Mouse (Mus musculus) right cerebral cortex, postnatal 14 days (tissue): ENCODE data around the gene Ralgapa1.
"Not testable (repeated sequence)": the region's sequence is repeated elsewhere in the genome, so short reads cannot be mapped to it uniquely, and the experiment has no call there.

Experiments
- DNase-seq: peaks from one replicate; pipeline ENCODE4 v3.0.0; 2022

Ralgapa1 gene

DNA sequence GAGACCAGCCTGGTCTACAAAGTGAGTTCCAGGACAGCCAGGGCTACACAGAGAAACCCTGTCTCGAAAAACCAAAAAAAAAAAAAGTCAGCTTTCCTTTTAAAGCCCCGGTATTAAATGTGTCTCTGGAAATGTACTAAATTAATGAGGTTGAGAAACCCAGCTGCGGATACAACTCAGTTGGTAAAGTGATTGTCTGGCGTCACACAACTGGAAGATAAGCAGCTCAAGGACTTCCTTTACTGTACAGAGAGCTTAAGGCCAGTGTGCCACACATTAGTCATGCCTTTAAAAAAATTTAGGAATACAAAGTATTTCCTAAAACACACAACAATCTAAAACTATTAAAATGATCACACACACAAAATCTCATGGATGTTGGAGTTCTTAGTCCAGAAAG, 22.2 kb downstream of the Ralgapa1 start:
- DNase-seq: no peak

DNA sequence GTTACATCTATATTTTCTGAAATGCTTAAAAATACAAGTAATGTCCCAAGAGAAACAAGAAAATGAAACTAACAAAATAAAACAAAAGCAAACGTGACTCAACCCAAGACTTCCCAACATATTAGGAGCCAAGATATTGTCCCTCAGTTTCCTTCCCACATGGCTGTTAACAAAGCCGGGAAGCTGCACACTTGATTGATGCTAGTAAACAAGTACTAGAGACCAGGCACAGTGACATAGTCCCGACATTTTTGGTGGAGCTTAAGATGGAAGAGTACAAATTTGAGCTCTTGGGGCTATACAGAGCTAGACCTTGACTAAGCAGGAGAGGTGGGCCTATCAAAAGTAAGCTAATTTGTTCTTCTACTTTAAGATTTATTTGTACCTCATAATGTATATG, 23.9 kb downstream of the Ralgapa1 start:
- no peak for DNase-seq

DNA sequence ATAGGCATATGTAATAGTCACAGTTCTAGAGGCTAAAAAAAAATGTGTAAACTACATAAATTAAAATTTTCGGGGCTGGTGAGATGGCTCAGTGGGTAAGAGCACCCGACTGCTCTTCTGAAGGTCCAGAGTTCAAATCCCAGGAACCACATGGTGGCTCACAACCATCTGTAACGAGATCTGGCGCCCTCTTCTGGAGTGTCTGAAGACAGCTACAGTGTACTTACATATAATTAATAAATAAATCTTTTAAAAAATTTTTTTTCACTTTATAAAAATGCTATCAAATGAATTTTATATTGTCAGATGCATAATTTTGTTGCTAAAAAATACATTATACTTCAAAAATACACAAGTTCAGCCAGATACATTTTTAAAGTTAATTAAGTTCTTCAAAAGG, 26.5 kb downstream of the Ralgapa1 start:
- not testable (repeated sequence) for DNase-seq

DNA sequence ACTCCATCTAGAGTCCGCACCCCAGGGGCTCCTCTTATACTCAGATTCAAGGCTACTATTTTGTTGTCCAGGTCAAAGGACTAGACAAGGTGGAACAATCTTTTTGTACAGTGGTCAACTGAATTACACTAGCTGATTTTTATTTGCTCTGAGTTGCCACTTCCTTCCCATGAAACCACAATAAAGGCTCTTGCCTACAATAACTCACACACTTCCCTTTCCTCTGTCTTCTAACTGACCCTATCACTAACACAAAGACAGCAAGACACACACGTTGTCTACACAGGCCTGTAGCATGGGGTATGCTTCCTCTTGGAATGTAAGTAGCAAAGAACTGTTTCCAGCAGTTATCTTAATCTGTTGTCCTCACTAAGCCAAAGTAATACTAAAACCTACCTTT, 35.7 kb downstream of the Ralgapa1 start:
- DNase-seq: no peak

DNA sequence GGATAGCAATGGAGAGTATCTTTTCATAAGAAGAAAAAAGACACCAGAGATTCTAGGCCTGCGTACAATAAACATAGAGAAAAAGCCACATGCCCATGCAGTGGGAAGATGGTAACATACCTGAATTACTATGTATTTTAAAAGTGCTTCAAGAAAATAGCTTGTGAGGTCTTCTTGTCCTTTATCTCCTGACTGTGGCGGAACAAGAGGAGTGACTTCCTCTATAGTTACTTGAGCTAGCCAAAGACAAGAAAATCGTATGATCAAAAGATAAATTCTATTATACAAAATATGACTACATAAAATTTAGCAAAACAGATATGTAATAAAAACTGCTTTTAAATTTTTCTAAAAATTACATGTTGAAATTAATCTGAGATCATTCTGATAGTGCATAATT, 38.3 kb downstream of the Ralgapa1 start:
- DNase-seq: no peak

DNA sequence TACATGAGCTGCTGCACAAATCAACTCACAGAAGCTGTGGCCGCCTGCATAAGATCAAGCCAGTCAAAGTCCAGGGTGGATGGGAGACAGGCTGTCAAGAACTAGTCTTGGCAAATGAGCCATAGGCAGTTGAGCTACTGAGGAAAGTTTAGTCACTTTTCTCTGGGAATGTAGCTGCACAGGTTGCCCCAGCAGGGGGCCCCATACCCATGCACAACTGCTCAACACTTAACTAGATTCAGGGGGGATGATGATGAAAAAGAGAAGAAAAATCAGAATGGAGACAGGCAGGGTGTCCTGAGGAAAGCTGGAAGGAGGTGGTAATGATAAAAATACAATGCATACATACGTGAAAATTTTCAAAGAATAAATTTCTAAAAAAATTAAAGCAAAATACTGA, 42.7 kb downstream of the Ralgapa1 start:
- DNase-seq: peak; percentile 9

DNA sequence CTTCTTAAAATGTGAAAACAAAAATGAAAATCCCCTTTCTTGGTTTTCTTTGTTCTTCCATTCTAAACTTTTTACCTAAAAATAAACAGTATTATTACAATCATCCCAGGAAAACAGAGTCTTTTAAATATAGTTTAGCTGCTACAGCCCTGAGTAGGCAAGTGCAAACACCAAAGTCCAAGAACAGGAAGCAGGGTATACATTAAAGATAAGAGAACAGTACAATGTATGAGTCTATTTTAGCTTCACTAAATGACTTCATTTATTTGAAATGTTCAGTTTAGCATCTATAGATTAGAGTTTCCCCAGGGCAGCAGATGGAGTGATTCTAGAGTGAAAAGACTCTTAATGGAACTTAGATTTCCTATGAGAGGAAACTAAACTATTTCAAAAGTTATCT, 43.6 kb downstream of the Ralgapa1 start:
- no peak for DNase-seq

DNA sequence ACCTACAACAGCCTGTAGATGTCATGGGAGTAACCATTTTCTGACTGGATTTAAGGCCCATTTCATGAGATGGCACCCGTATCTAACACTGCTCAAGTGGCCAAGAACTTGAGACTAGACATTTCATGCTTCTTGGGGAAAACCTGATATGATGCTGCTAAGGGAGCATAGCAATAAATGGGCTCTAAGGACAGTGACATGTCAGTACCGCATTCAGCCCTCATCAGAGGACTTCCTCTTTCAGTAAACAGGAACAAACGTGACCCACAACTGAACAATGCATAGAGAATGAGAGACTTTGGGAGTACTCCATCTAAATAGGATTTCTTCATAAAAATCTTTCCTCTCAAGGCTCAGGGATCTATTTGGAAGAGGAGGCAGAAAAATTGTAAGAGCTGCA, 46.7 kb downstream of the Ralgapa1 start:
- no peak for DNase-seq

DNA sequence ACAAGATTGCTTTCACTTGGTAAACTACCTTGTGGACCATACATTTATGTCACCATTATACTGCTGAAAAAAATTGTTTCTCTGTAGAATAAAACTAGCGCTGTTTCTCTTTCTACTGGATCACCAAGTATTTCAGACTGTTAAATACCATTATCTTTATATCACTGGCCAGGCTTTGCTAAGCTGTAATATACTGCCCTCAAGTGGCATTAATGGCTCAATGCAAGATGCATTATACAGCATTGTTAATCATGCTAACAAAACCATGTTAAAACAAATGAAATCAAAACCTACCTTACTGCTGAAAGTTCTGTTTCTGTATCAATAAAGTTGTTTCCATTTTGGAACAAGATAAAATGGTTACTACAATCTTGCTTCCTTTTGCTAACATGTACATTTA, 100.6 kb downstream of the Ralgapa1 start:
- DNase-seq: no peak

DNA sequence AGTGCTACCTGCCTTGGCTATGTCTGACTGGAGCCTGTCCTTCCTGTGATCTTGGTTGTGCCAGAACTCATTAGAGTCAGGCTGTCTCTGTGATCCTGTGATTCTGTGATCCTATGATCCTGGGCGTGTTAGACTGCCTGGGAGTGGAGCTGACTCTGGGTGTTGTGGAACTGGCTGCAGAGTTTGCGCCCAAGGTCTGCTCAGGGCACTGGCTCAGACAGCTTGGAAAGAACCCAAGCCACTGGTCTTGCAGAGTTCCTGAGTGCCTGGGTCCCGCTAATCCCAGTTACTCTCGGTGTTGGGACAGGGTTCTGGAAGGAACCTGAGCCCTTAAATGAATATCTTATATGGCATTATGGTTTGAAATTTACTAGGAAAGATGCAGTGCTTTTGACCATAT, 115.1 kb downstream of the Ralgapa1 start:
- DNase-seq: no peak

DNA sequence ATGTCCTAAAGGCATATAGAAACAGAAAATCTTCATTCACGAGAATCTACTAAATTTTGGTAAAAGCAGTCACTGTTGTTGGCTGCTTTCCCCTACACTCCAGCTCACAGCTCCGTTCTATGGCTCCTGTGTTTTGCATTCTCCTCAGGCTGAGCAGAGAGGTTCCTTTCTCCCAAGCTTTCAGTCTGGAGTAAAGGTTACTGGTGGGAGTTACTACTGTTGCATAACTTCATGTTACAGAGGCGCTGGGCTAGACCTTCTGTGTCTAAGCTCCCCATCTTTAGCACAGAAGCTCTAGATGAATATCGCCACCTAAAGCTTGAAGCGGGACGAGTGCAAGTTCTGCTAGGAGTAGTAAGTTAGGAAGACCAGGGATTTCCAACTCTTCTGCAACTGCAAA, 154.3 kb downstream of the Ralgapa1 start:
- no peak for DNase-seq

DNA sequence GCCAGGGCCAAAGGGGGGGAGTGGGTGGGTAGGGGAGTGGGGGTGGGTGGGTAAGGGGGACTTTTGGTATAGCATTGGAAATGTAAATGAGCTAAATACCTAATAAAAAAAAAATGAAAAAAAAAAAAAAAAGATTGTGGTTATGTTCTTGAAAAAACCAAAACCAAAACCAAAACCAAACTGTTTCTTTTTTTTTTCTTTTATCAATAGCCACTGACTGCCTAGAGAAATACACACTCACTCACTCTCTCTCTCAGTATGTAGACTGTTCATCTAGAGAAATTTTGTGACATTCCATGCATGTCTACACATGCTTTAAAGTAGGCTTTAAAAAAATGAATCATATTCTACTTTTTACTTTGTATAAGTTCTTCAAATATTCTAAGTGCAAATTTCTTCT, 157.8 kb downstream of the Ralgapa1 start:
- DNase-seq: not testable (repeated sequence)

DNA sequence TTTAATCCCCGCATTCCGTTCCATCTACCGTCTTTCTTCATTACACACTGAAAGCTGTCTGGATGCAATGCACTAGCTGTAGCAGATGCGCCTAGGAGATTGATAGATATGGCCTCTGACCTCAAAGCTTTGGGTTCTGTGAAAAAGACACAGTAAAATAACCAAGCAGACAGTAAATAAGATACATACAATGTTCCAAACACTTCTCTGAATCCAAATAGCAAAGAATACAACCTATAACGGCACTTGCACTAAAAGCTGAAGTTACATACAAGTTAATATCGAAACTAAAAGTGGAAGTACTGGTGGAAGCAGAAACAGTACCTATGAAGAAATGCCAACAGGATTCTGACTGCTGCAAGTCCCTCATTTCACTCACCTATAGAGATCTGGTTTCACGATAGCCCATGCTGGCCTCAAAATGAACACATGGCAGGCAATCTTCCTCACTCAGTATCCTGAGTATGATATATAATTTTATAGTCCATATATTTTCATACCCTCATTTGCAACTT, 172.9 kb downstream of the Ralgapa1 start:
- DNase-seq: no peak

DNA sequence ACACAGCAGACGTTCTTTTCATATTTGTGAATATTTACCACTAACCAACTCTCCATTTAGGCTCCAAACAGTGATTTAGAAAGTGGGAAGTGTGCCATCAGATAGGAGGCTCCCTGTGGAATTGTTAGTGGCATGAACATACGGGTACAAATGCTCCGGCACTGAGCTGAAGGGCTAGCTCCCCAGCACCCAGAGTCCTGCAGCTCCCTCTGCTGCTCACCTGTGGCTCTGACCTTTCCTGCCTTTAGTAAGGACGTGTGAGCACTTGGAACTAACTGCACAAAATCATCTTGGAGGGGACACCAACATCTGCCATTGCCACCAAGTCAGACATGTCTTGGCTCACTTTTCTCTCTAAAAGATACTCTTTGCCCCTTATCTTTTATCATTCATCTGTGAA, 194.3 kb downstream of the Ralgapa1 start:
- DNase-seq: no peak

DNA sequence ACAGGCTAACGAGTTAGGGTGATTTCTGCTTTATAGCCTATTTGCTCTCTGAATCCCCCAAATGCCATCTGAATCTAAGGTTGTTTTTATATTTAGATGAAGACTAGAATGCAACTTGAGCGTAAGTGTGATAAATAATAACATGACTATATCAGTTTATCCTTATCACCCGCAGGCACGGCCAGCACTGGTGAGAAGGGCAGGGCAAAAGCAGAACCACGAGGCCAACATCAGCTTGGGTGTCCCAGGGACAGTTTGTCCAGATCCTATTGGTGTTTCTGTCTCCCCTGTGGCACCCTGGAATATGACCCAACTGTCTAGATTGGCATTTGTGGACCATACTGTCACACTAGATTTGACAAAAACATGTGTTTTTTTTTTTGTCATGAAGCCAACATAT, 197.7 kb downstream of the Ralgapa1 start:
- DNase-seq: no peak

DNA sequence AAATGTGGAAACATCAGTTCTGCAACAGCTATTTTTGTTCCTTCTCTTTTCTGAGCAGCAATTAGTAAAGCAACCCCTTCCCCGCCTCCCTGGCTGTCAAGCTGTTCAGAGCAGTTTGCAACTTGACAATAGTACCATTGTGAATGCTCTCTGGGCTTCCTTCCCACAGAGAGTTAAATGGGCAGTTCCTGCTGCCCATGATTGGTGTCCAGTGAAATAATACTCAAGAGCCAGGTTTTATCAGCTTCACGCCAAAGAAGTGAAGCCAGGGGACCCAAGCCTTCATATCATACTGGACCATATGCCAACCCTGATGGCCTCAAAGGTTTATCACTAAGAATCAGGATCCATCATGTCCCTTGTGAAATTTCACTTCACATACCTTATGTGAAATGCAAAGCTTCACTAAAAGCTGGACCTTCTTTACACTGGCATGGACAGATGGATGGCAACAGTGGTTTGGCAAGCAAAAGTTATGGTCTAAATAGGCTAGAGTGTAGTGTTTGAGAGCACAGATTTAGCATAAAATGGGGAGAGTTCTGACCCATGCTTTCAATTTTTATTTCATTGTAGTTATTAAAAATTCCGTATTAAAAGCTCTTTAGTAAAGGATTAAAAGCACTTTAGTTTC, 198.2 kb downstream of the Ralgapa1 start:
- no peak for DNase-seq

DNA sequence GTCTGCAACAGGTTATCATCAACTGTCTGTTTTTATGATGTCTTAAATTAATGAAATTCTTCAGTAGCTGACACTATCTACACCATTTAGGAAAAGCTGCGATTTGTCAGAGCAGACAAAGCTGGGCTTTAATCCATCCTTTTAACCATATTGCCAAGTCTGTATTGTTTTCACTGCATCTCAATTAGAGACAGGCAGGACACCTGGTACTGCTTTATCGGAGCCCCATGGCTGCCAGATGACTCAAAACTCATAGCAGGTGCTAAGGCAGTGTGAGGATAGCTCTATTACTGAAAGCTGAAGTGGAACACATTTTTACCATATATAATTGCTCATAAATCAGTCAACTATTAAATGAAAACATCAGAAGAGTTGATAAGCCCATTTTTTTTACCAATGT, 200.6 kb downstream of the Ralgapa1 start:
- DNase-seq: no peak

DNA sequence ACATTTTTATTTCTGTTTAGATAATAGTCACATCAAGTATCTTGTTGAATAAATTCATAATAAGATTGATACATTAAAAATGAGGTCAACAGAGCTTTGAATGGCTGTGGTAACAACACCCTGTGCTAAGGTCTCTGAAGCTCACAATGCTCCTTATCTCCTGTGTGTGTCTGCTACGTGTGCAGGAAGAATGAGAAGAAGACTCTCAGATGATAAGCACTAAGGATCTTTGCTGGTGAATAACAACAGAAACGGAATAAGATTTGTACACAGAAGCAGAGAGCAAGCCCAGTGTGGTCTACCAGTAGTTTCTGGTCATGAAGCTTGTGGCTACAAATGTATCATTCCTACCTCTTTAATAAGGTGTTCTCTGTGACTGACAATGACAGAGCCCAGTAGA, 210.2 kb downstream of the Ralgapa1 start:
- DNase-seq: no peak

DNA sequence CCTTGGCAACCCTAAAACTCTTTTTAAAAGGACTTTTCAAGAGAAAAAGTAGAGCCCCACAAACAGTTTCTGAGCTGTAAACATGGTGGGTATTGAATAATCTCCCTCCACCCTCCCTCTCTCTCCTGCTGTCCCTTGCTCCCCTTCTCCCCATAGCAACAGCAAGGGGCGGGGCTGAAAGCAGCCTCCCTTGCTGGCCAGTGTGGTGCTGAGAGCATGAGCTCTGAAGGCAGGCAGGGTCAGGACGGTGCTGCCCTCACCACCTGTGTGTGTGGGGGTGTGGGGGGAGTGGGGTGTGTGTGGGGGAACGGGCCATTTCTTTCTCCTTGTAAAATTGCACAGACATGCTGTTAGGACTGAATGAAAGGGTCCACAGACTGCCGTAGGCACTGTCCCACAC, 213.1 kb downstream of the Ralgapa1 start:
- no peak for DNase-seq

DNA sequence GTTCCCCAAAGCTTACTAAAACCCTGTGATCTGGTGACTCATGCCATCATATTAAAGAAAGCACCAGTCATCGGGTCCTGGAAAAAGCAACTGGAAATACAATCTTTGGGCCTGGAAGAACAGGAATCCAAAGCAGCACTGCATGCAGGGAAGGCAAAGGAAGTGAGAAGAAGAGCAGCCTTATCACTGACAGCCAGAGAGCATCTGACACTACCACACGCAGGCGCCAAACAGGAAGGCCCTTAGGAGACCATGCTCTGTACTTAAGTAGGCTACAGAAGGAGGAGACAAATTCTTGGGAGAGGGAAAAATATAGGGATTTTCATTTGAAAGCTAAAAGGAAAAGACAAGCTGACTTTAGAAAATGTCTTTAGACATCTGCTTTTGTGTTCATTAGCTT, 216.6 kb downstream of the Ralgapa1 start:
- no peak for DNase-seq

DNA sequence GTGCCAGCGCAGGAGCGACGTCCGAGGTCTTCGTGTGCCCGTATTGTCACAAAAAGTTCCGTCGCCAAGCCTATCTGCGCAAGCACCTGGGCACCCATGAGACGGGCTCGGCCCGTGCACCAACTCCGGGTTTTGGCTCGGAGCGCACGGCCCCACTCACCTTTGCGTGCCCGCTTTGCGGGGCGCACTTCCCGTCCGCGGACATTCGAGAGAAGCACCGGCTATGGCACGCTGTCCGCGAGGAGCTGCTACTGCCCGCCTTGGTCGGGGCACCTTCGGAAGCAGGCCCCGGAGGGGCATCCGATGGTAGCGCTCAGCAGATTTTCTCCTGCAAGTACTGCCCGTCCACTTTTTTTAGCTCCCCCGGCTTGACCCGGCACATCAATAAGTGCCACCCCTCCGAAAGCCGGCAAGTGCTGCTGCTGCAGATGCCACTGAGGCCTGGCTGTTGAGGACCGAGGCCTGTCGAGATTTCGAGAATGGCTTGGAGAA, 220.4 kb downstream of the Ralgapa1 start:
- DNase-seq: no peak

DNA sequence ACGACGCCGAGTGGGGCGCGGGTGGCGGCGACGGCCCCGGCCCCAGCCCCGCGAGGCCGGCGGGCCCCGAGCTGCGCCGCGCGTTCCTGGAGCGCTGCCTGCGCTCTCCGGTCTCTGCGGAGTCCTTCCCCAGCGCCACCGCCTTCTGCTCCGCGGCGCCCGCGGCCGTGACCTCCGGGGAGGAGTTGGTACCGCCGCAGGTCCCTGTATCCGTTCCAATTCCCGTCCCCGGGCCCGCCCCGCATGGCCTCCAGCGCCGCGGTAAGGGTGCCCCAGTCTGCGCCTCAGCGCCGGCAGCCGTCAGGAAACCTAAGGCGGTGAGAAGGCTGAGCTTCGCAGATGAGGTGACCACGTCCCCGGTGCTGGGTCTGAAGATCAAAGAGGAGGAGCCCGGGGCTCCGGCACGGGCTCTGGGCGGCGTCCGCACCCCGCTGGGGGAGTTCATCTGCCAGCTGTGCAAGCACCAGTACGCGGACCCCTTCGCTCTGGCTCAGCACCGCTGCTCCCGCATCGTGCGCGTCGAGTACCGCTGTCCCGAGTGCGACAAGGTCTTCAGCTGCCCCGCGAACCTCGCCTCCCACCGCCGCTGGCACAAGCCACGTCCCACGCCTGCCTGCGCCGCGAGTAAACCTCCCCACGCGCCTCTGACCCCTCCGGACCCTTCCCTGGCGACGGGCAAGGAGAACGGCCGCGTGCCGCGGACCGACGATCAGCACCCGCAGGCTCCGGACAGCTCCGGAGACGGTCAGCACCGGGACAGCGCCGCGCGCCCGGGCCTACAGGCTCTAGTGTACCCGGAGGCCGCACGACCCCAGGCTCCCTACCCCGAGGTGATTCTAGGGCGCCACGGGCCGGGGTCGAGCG, 221.1 kb downstream of the Ralgapa1 start:
- peak; percentile 44 for DNase-seq

DNA sequence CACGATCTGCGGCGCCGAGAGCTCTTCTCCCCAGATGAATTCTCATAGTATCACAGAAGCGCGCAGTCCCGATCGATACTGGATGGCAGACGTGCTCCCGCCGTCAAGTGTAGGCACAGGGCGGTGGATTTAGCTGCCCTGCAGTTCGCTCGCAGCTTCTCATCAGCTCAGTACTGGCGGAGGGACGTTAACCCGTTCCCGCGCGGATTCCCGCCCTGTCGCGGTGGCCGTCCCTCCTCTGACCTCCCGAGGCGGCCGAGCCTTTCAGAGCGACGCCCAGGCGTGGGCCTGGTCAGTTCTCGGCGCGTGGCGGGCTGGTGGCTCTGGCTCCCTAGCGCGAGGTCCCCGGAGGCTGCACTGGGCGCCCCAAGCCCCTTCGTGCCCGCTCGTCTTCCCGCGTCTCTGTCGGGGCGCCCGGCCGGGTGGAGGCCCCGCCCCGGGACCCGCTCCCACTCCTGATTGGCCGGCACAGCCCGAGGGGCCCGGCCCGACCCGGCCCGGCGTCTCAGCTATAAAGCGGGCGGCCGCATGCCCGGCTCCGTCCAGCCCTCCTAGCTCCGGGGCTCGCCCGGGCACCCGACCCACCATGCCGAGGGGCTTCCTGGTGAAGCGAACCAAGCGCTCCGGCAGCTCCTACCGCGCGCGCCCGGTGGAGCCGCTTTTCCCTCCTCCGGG, 221.9 kb downstream of the Ralgapa1 start, which contains the start of gene Insm2:
Insm2 (plus strand) TSS at position 541 of the 675 bp plus-strand sequence.
- DNase-seq: peak; percentile 18

DNA sequence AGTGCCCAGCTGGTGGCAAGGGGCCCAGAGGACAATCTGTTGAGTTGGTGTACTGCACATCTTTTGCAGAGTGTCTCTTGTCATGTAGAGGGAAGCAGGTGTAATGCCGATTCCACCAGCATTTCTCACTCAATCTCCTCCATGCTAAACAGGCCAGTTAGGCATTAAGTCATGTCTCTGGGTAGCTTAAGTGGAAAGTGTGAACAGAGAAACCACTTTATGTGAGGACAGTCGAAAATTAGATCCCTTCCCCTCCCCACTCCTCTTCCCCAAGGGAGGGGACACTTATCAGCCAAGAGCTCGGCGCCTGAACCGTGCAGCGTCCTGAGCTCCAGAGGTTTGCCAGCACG, 222.5 kb downstream of the Ralgapa1 start:
- no peak for DNase-seq
